Mouse (Mus musculus) hindbrain, embryonic 16.5 days (tissue): ENCODE data around the gene Gpr3. TPM values are rescaled to one million over a fixed set of nuclear protein-coding genes. Genes with fewer than 3 reads are reported as not detected.

Experiments
- ATAC-seq: fragments of 200-750 bp; cut with Nextera tagmentation; 2 replicates; pipeline ENCODE4 v1.8.0; 2017; ENCODE audit warnings: moderate TSS enrichment, moderate library complexity
- H3K27ac ChIP-seq: fragments of 300-500 bp; sonication (generic); 2 replicates; pipeline ENCODE4 v1.5.1; 2014; ENCODE audit warnings: low read depth, mild to moderate bottlenecking, control low read depth, low read length, moderate library complexity
- H3K27me3 ChIP-seq: fragments of 300-500 bp; sonication (generic); replicated peaks from 2 replicates; pipeline ENCODE4 v1.6.1; 2014; ENCODE audit warnings: low read length; ENCODE audit not compliant: control insufficient read depth, insufficient read depth
- H3K36me3 ChIP-seq: fragments of 300-500 bp; sonication (generic); 2 replicates; pipeline ENCODE4 v1.6.1; 2014; ENCODE audit warnings: mild to moderate bottlenecking, low read length, moderate library complexity, mixed read lengths; ENCODE audit not compliant: control insufficient read depth, insufficient read depth
- H3K4me1 ChIP-seq: fragments of 300-500 bp; sonication (generic); 2 replicates; pipeline ENCODE4 v1.6.1; 2014; ENCODE audit warnings: low read depth, low read length; ENCODE audit not compliant: control insufficient read depth, insufficient read depth
- H3K4me2 ChIP-seq: fragments of 300-500 bp; sonication (generic); 2 replicates; pipeline ENCODE4 v1.6.1; 2014; ENCODE audit warnings: mild to moderate bottlenecking, low read length, control low read depth, moderate library complexity
- H3K4me3 ChIP-seq: fragments of 300-500 bp; sonication (generic); 2 replicates; pipeline ENCODE4 v1.5.1; 2014; ENCODE audit warnings: mild to moderate bottlenecking, low read length, control low read depth, moderate library complexity
- H3K9ac ChIP-seq: fragments of 300-500 bp; sonication (generic); 2 replicates; pipeline ENCODE4 v1.6.1; 2014; ENCODE audit warnings: low read depth, mild to moderate bottlenecking, control low read depth, low read length, moderate library complexity
- H3K9me3 ChIP-seq: fragments of 300-500 bp; sonication (generic); 2 replicates; pipeline ENCODE4 v1.6.1; 2014; ENCODE audit warnings: mild to moderate bottlenecking, low read length, moderate library complexity; ENCODE audit not compliant: control insufficient read depth
- WGBS: fragments of 180-500 bp; shearing (Covaris S2); extraction: QIAGEN DNeasy Blood & Tissue Kit; methylation state at CpG from one replicate; pipeline ENCODE4 v1.1.7; 2014; 5-methylcytosine and 5-hydroxymethylcytosine counted together
- polyA plus RNA-seq: library from polyadenylated mRNA; unstranded; fragments of >200 nt; fragmentation: Nextera tagmentation; extraction: Ambion mirVana; gene quantifications from 2 replicates; pipeline ENCODE4 v1.2.1, GENCODE M21; 2015

Gpr3 gene
- polyA plus RNA-seq, 1 experiment from 2014 or later: 2.5 TPM

GRCm38 (mm10) chr4:133182439-133183033 is 29.8 kb downstream of the Gpr3 start:
- Histone ChIP-seq H3K4me2 (no peak overlapping the region), H3K27ac (no peak overlapping the region), H3K9me3 (no peaks in the 10 kb centered on the region), H3K27me3 (no peaks in the 10 kb centered on the region), H3K4me3 (no peak overlapping the region), H3K9ac (no peak overlapping the region), H3K36me3 (peaks cover 3% of the 10 kb centered on the region), H3K4me1 (no peaks in the 10 kb centered on the region; the same call in 1 of the 2 replicates)
- ATAC-seq: no peak
- WGBS: 92% methylated on average over 8 of the region's 8 CpGs

GRCm38 (mm10) chr4:133179258-133179657 is 33.1 kb downstream of the Gpr3 start:
- no peaks in the 10 kb centered on the region for H3K9me3 ChIP-seq
- no peak overlapping the region for H3K27ac ChIP-seq
- H3K4me1 ChIP-seq: peaks cover 22% of the 10 kb centered on the region
- H3K36me3 ChIP-seq: no peaks in the 10 kb centered on the region
- no peak overlapping the region for H3K4me2 ChIP-seq
- H3K9ac ChIP-seq: no peak overlapping the region
- no peak for ATAC-seq
- H3K27me3 ChIP-seq: no peaks in the 10 kb centered on the region
- H3K4me3 ChIP-seq: no peak overlapping the region
- 92% methylated on average over 7 of the region's 7 CpGs for WGBS

GRCm38 (mm10) chr4:133178305-133178704 is 34.0 kb downstream of the Gpr3 start:
- Histone ChIP-seq H3K4me3 (no peak overlapping the region), H3K4me1 (peaks cover 22% of the 10 kb centered on the region), H3K27ac (no peak overlapping the region), H3K4me2 (no peak overlapping the region), H3K9me3 (no peaks in the 10 kb centered on the region), H3K36me3 (no peaks in the 10 kb centered on the region), H3K9ac (no peak overlapping the region), H3K27me3 (no peaks in the 10 kb centered on the region)
- WGBS: 94% methylated on average over 5 of the region's 5 CpGs
- no peak for ATAC-seq

- Histone ChIP-seq H3K36me3 (no peaks in the 10 kb centered on the region), H3K9ac (peak overlapping the region; percentile 48), H3K27ac (peak overlapping the region; percentile 78), H3K4me2 (peak overlapping the region; percentile 38), H3K9me3 (no peaks in the 10 kb centered on the region), H3K4me1 (peaks cover 22% of the 10 kb centered on the region), H3K27me3 (no peaks in the 10 kb centered on the region), H3K4me3 (peak overlapping the region; percentile 6; the same call in 1 of the 2 replicates)
- WGBS: 45% methylated on average over 18 of the region's 18 CpGs
- peak; percentile 83 for ATAC-seq
Observed at GRCm38 (mm10) chr4:133176761-133177403, 35.5 kb downstream of the Gpr3 start.

- ATAC-seq: peak; percentile 60
- Histone ChIP-seq H3K27ac (peak overlapping the region; percentile 78), H3K9me3 (no peaks in the 10 kb centered on the region), H3K4me1 (peaks cover 22% of the 10 kb centered on the region), H3K9ac (peak overlapping the region; percentile 48), H3K36me3 (no peaks in the 10 kb centered on the region), H3K4me2 (peak overlapping the region; percentile 38), H3K4me3 (no peak overlapping the region), H3K27me3 (no peaks in the 10 kb centered on the region)
- 38% methylated on average over 14 of the region's 14 CpGs for WGBS
Observed at GRCm38 (mm10) chr4:133175998-133176760, 36.2 kb downstream of the Gpr3 start.

- H3K4me1 ChIP-seq: peaks cover 22% of the 10 kb centered on the region
- no peak overlapping the region for H3K4me3 ChIP-seq
- H3K36me3 ChIP-seq: no peaks in the 10 kb centered on the region
- H3K4me2 ChIP-seq: no peak overlapping the region
- H3K27me3 ChIP-seq: no peaks in the 10 kb centered on the region
- H3K9me3 ChIP-seq: no peaks in the 10 kb centered on the region
- WGBS: 80% methylated on average over 7 of the region's 7 CpGs
- H3K9ac ChIP-seq: no peak overlapping the region
- no peak overlapping the region for H3K27ac ChIP-seq
- no peak for ATAC-seq
Observed at GRCm38 (mm10) chr4:133175274-133175673, 37.1 kb downstream of the Gpr3 start.

- Histone ChIP-seq H3K27ac (no peak overlapping the region), H3K4me1 (peaks cover 22% of the 10 kb centered on the region), H3K9me3 (no peaks in the 10 kb centered on the region), H3K4me3 (no peak overlapping the region), H3K4me2 (no peak overlapping the region), H3K36me3 (no peaks in the 10 kb centered on the region), H3K27me3 (no peaks in the 10 kb centered on the region), H3K9ac (no peak overlapping the region)
- ATAC-seq: no peak
- 81% methylated on average over 4 of the region's 4 CpGs for WGBS
Observed at GRCm38 (mm10) chr4:133174361-133174760, 38.0 kb downstream of the Gpr3 start.

GRCm38 (mm10) chr4:133172451-133172850 is 39.9 kb downstream of the Gpr3 start:
- ATAC-seq: no peak
- Histone ChIP-seq H3K4me1 (peaks cover 22% of the 10 kb centered on the region), H3K27me3 (no peaks in the 10 kb centered on the region), H3K9me3 (no peaks in the 10 kb centered on the region), H3K27ac (no peak overlapping the region), H3K9ac (no peak overlapping the region), H3K36me3 (no peaks in the 10 kb centered on the region), H3K4me3 (no peak overlapping the region), H3K4me2 (no peak overlapping the region)
- WGBS: 92% methylated on average over 4 of the region's 4 CpGs

- ATAC-seq: no peak
Observed at GRCm38 (mm10) chr4:133170616-133171015, 41.7 kb downstream of the Gpr3 start.

More at GRCm38 (mm10) chr4:133170616-133171015, 41.7 kb downstream of the Gpr3 start:
- H3K4me2 ChIP-seq: no peak overlapping the region
- no peak overlapping the region for H3K4me3 ChIP-seq
- H3K27me3 ChIP-seq: no peaks in the 10 kb centered on the region
- no peaks in the 10 kb centered on the region for H3K9me3 ChIP-seq
- no peak overlapping the region for H3K27ac ChIP-seq
- H3K9ac ChIP-seq: no peak overlapping the region
- no peaks in the 10 kb centered on the region for H3K36me3 ChIP-seq
- H3K4me1 ChIP-seq: peaks cover 3% of the 10 kb centered on the region
